Mouse (Mus musculus): ENCODE measurements around the gene Mien1. TPM values are rescaled to one million over a fixed set of nuclear protein-coding genes. Genes with fewer than 3 reads are reported as not detected.

Mien1 gene
- 33.6 and 37.7 TPM in 2 replicates for polyA plus RNA-seq (2012; rRNA removed)

DNA sequence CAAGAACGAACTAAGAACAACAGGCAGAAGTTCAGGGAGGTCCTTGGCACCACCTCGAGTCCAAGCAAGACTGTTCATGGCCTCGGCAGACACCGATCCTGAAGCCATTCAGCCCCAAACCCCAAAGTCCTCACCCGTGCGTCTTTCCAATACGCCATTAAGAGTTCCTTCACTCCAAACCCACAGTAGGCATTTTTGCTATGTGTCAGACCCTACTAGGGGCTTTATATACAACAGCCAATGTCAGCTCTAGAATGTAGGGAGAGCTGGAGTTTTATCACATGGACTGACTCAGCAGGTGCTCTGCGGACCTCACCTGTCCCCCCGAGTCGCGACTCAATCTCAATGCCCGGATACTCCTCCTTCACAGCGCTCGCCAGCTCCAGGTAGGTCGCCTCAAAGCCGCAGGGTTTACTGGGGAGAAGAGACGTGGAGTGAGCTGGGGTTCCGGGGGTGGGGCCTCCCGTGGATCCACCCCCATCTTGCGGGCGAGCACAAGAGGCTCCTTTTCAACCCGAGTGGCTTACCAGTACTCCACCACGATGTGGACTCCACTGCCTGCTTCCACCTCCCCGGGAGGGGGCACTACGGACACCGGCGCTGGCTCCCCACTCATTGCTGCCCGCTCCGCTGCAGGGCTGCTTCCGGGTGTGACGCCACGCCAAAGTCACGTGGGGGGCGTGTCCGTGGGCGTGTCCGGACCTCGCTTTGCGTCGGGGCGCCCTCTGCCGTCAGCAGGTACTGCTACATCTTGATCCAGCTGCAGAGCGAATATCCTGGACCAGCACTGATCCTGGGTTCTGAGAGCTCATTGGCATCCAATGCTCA is at the start of gene Mien1:
Mien1 (minus strand) TSS at position 661 of the 828 bp plus-strand sequence.

DNA sequence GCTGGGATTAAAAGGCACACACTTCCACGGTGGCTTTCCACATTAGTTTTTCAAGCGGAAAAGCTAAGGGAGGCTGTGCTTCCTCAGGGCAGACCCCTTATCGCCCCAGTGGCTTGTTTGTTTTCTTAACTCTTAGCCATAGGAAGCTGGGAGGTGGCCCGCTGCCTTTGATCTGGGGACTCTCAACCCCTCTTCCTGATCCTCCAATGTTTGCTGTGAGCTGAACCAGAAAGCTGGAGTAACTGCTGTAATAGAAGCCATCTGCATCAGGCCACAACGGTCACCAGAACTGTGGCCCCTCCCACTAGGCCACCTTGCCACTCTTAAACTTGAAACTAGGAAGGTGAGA is 7.4 kb upstream of the Mien1 start, which contains the start of gene Grb7:
Grb7 (plus strand) TSS at position 182 of the 349 bp plus-strand sequence.

DNA sequence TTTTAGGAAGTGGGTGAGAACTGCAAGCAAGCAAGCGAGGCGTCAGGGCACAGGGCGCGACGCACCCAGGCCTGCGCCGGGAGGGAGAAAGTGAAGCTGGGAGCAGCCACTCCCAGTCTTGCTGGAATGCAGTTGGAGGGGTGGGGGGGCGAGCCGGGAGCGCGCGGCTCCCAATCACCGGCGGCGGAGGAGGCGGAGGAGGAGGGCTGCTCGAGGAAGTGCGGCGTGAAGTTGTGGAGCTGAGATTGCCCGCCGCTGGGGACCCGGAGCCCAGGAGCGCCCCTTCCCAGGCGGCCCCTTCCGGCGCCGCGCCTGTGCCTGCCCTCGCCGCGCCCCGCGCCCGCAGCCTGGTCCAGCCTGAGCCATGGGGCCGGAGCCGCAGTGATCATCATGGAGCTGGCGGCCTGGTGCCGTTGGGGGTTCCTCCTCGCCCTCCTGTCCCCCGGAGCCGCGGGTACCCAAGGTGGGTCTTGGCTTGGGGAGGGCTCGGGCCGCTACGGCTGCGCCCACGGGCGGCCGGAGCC is 26.5 kb downstream of the Mien1 start, which contains the start of gene Erbb2:
Erbb2 (plus strand) TSS at position 198 of the 524 bp plus-strand sequence.

DNA sequence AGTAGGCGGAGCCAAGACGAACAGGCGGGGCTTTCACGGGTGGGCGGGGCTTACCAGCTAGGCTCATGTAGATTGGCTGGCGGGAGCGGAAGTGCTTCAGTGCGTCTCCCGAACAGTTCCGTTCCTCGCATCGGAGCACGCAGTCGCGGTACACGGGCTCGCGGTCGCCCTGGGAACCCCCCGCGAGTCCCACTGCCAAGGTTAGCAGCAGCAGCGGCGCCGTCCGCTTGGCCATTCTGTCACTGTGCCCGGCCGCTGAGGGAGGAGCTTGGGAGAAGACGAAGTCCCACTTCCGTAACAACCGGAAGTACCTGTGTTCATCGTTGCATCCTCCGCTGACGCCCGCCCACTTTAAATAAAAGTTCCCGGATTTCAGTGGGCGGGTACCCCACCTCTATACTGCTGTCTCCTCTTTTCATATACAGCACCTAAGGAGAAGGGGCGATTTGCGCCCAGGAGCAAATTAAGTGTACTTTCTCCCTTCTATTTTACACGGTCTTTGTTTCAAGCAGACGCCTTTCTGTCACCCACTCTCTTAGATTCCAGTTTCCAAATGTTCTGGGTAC is 38.5 kb downstream of the Mien1 start, which contains the start of gene Pgap3:
Pgap3 (minus strand) TSS at position 330 of the 566 bp plus-strand sequence.

Other genes with a start within 250 kb of the Mien1 start
- gene Med1, start 245.7 kb downstream of the Mien1 start, polyA plus RNA-seq (2012; rRNA removed): 9.5 and 13.0 TPM in 2 replicates
- gene Cdk12, start 235.9 kb downstream of the Mien1 start, polyA plus RNA-seq (2012; rRNA removed): 10.5 and 13.7 TPM in 2 replicates
- gene Neurod2, start 109.3 kb downstream of the Mien1 start, polyA plus RNA-seq (2012; rRNA removed): not detected in 2 replicates
- 21.9 and 22.6 TPM in 2 replicates for gene Ppp1r1b, start 90.6 kb downstream of the Mien1 start, polyA plus RNA-seq (2012; rRNA removed)
- gene Stard3, start 80.6 kb downstream of the Mien1 start, polyA plus RNA-seq (2012; rRNA removed): 121 and 122 TPM in 2 replicates
- 1.5 and 1.6 TPM in 2 replicates for gene Tcap, start 55.2 kb downstream of the Mien1 start, polyA plus RNA-seq (2012; rRNA removed)
- gene Pnmt, start 52.5 kb downstream of the Mien1 start, polyA plus RNA-seq (2012; rRNA removed): 0.20 TPM in 1 of 2 replicates, not detected in the other
- 43.4 and 44.6 TPM in 2 replicates for gene Pgap3, start 38.5 kb downstream of the Mien1 start, polyA plus RNA-seq (2012; rRNA removed)
- gene Erbb2, start 26.5 kb downstream of the Mien1 start, polyA plus RNA-seq (2012; rRNA removed): 39.7 and 45.2 TPM in 2 replicates
- 17.5 TPM in 2 replicates for gene Grb7, start 7.4 kb upstream of the Mien1 start, polyA plus RNA-seq (2012; rRNA removed)
- 1.5 TPM in 2 replicates for gene Ikzf3, start 107.0 kb upstream of the Mien1 start, polyA plus RNA-seq (2012; rRNA removed)
- 0.14 TPM in 1 of 2 replicates, not detected in the other for gene Zpbp2, start 112.1 kb upstream of the Mien1 start, polyA plus RNA-seq (2012; rRNA removed)
- gene Ormdl3, start 148.4 kb upstream of the Mien1 start, polyA plus RNA-seq (2012; rRNA removed): 116 and 131 TPM in 2 replicates
- gene Lrrc3c, start 159.3 kb upstream of the Mien1 start, polyA plus RNA-seq (2012; rRNA removed): not detected in 2 replicates
- gene Gm12355, start 186.7 kb upstream of the Mien1 start, polyA plus RNA-seq (2012; rRNA removed): not detected in 2 replicates
- gene Gsdma3, start 187.4 kb upstream of the Mien1 start, polyA plus RNA-seq (2012; rRNA removed): not detected in 2 replicates
- not detected in 2 replicates for gene Gsdma2, start 207.8 kb upstream of the Mien1 start, polyA plus RNA-seq (2012; rRNA removed)
- not detected in 2 replicates for gene Gsdma, start 225.4 kb upstream of the Mien1 start, polyA plus RNA-seq (2012; rRNA removed)
- gene Psmd3, start 243.6 kb upstream of the Mien1 start, polyA plus RNA-seq (2012; rRNA removed): 256 and 270 TPM in 2 replicates

All from ovary, adult 2 months (tissue).